9 mouse cellular contexts compared by ENCODE assay signal in genomic region chr12:98212457-98213175, GRCm38 (mm10). TPM values are rescaled to one million over a fixed set of nuclear protein-coding genes. Genes with fewer than 3 reads are reported as not detected.
DNase-seq lines count a peak whose midpoint lies in the region; ATAC-seq and TF ChIP-seq lines count a peak whose summit lies in the region.
"Had no signal": no experiment of that assay in that cellular context is flagged by ENCODE, and none has a peak within 500 bp of the region (broad histone marks: within the 10 kb centered on the region; RNA-seq: fewer than 3 reads in every experiment).

No protein-coding gene starts in this region.

- no peaks in the 10 kb centered on the region for H3K27me3 ChIP-seq in limb, embryonic 11.5 days (ENCODE audit: control insufficient read depth, insufficient read depth, low read length)
- H3K27me3 ChIP-seq in limb, embryonic 10.5 days (ENCODE audit: low read depth, poor library complexity, severe bottlenecking): no peaks in the 10 kb centered on the region
- no peaks in the 10 kb centered on the region for H3K27me3 ChIP-seq in hindbrain, embryonic 13.5 days
- H3K27me3 ChIP-seq in lung, embryonic 14.5 days (ENCODE audit: insufficient read depth, low read length): no peaks in the 10 kb centered on the region

- ATAC-seq in limb, embryonic 11.5 days (ENCODE audit: insufficient number of reproducible peaks, low FRiP score, low TSS enrichment, low read depth): peak; percentile 50; the same call in 1 of the 2 replicates
- ATAC-seq in hindbrain, embryonic 13.5 days (ENCODE audit: low FRiP score): 0 out of 2 replicates have a peak, but pooled peaks have one; percentile 36
- peak; percentile 72 for ATAC-seq in lung, embryonic 14.5 days (ENCODE audit: insufficient read depth)

- WGBS in limb, embryonic 11.5 days: 87% methylated on average over 13 of the region's 13 CpGs
- WGBS in limb, embryonic 10.5 days: 91% methylated on average over 13 of the region's 13 CpGs
- 89% methylated on average over 13 of the region's 13 CpGs for WGBS in hindbrain, embryonic 13.5 days
- WGBS in lung, embryonic 14.5 days: 87% methylated on average over 13 of the region's 13 CpGs

- no peak overlapping the region for H3K27ac ChIP-seq in limb, embryonic 11.5 days (replicated peaks; ENCODE audit: low read depth, low read length)
- H3K27ac ChIP-seq in limb, embryonic 10.5 days: no peak overlapping the region
- no peak overlapping the region for H3K27ac ChIP-seq in hindbrain, embryonic 13.5 days
- no peak overlapping the region for H3K27ac ChIP-seq in lung, embryonic 14.5 days (ENCODE audit: low read depth)

- no peak overlapping the region for H3K4me3 ChIP-seq in limb, embryonic 11.5 days (ENCODE audit: low read depth, low read length)
- H3K4me3 ChIP-seq in limb, embryonic 10.5 days: no peak overlapping the region
- H3K4me3 ChIP-seq in hindbrain, embryonic 13.5 days: no peak overlapping the region
- no peak overlapping the region for H3K4me3 ChIP-seq in lung, embryonic 14.5 days (ENCODE audit: low read depth, low read length)
- H3K4me3 ChIP-seq: myocyte had no signal

- H3K9ac ChIP-seq in limb, embryonic 11.5 days (ENCODE audit: low read length): no peak overlapping the region
- H3K9ac ChIP-seq in hindbrain, embryonic 13.5 days: no peak overlapping the region
- no peak overlapping the region for H3K9ac ChIP-seq in lung, embryonic 14.5 days

- no peaks in the 10 kb centered on the region; the same call in 1 of the 2 replicates for H3K36me3 ChIP-seq in limb, embryonic 11.5 days (ENCODE audit: control insufficient read depth, insufficient read depth, low read length)
- peaks cover 21% of the 10 kb centered on the region for H3K36me3 ChIP-seq in limb, embryonic 10.5 days
- H3K36me3 ChIP-seq in hindbrain, embryonic 13.5 days: peaks cover 14% of the 10 kb centered on the region; the same call in 1 of the 2 replicates
- H3K36me3 ChIP-seq in lung, embryonic 14.5 days (ENCODE audit: insufficient read depth): 0 out of 2 replicates have a peak, but pooled peaks cover 6% of the 10 kb centered on the region

- no peak overlapping the region for H3K4me2 ChIP-seq in limb, embryonic 11.5 days (ENCODE audit: low read depth, severe bottlenecking)
- no peak overlapping the region for H3K4me2 ChIP-seq in hindbrain, embryonic 13.5 days
- no peak overlapping the region for H3K4me2 ChIP-seq in lung, embryonic 14.5 days

- no peak for DNase-seq in limb, embryonic 11.5 days (ENCODE audit: low spot score)
- DNase-seq in limb, embryonic 10.5 days (ENCODE audit: low spot score): no peak
- DNase-seq in NIH3T3 (ENCODE audit: low read depth): peak; percentile 79
- peak; percentile 75 for DNase-seq in embryo, embryonic 10.5 days (ENCODE audit: low spot score)
- peak; percentile 70 for DNase-seq in lung, embryonic 14.5 days
- peak; percentile 64 for DNase-seq in retina, postnatal 1 day
- DNase-seq in gastrocnemius, postnatal 14 days: no peak

- H3K4me1 ChIP-seq in limb, embryonic 11.5 days (ENCODE audit: control insufficient read depth, insufficient read depth, low read length): no peaks in the 10 kb centered on the region
- peaks cover 15% of the 10 kb centered on the region for H3K4me1 ChIP-seq in limb, embryonic 10.5 days
- H3K4me1 ChIP-seq in hindbrain, embryonic 13.5 days (replicated peaks): peaks cover 13% of the 10 kb centered on the region
- H3K4me1 ChIP-seq in lung, embryonic 14.5 days (ENCODE audit: insufficient read depth): no peaks in the 10 kb centered on the region

- TF ChIP-seq CTCF in lung, embryonic 14.5 days (IDR thresholded peaks at IDR 0.05; ENCODE audit: low read depth): peak; percentile 81

- intact Hi-C loops in gastrocnemius, postnatal 14 days (cut with DNase I; ENCODE audit: low total_unique reads): loop anchor here (5.0 kb wide), 1 partner anchor 135 kb away; no protein-coding TSS in a partner anchor

- no peaks in the 10 kb centered on the region for H3K9me3 ChIP-seq in limb, embryonic 11.5 days (ENCODE audit: control insufficient read depth, low read length)
- H3K9me3 ChIP-seq in limb, embryonic 10.5 days (replicated peaks): no peaks in the 10 kb centered on the region
- H3K9me3 ChIP-seq in hindbrain, embryonic 13.5 days: no peaks in the 10 kb centered on the region
- no peaks in the 10 kb centered on the region for H3K9me3 ChIP-seq in lung, embryonic 14.5 days (ENCODE audit: low read depth, low read length)

RNA-seq across cellular contexts. Expression of gene Galc, which starts 46.6 kb away (rescaled TPM):
- 10.9 and 12.3 TPM in 2 replicates for polyA plus RNA-seq in limb, embryonic 11.5 days (2014; fragmentation: Nextera tagmentation; extraction: Ambion mirVana)
- polyA plus RNA-seq in limb, embryonic 10.5 days (2016; fragmentation: Nextera tagmentation; extraction: Ambion mirVana): 10.1 and 12.0 TPM in 2 replicates
- polyA plus RNA-seq in hindbrain, embryonic 13.5 days (2015; fragmentation: Nextera tagmentation; extraction: Ambion mirVana): 11.3 and 12.5 TPM in 2 replicates
- polyA plus RNA-seq in lung, embryonic 14.5 days (2014; fragmentation: Nextera tagmentation; extraction: Ambion mirVana): 10.5 and 10.6 TPM in 2 replicates
- total RNA-seq in gastrocnemius, postnatal 14 days (2021): 1 to 10 TPM; 3.5 to 3.6 TPM

RNA-seq across cellular contexts. Expression of gene Gpr65, which starts 55.8 kb away (rescaled TPM):
- polyA plus RNA-seq in limb, embryonic 11.5 days (2014; fragmentation: Nextera tagmentation; extraction: Ambion mirVana): 0.51 and 0.82 TPM in 2 replicates
- polyA plus RNA-seq in limb, embryonic 10.5 days (2016; fragmentation: Nextera tagmentation; extraction: Ambion mirVana): 0.14 and 0.33 TPM in 2 replicates
- 0.30 and 0.44 TPM in 2 replicates for polyA plus RNA-seq in hindbrain, embryonic 13.5 days (2015; fragmentation: Nextera tagmentation; extraction: Ambion mirVana)
- polyA plus RNA-seq in lung, embryonic 14.5 days (2014; fragmentation: Nextera tagmentation; extraction: Ambion mirVana): 0.84 and 1.9 TPM in 2 replicates
- under 1 TPM; 0.10 to 0.24 TPM for total RNA-seq in gastrocnemius, postnatal 14 days (2021)
- polyA plus RNA-seq: myocyte had no signal

Comparison
In these comparisons a context has a peak if more than half of its experiments do, and no peak if none do; other contexts are left out.
1. DNase-seq: peak in NIH3T3 (single experiment), embryo, embryonic 10.5 days (single experiment), lung, embryonic 14.5 days (single experiment) and retina, postnatal 1 day (single experiment); none in limb, embryonic 11.5 days (single experiment), limb, embryonic 10.5 days (single experiment) and gastrocnemius, postnatal 14 days (single experiment).
2. Peak in every context shown above with its lines, with median percentiles within 50 percentile points of each other: ATAC-seq.